Mouse (Mus musculus): ENCODE results near the gene Padi3. TPM values are rescaled to one million over a fixed set of nuclear protein-coding genes. Genes with fewer than 3 reads are reported as not detected.
A peak's percentile ranks its signal among the peaks of the same experiment; 100 is the strongest.

The Padi3 gene
- polyA plus RNA-seq, 1 experiment: 0.03 TPM

DNA sequence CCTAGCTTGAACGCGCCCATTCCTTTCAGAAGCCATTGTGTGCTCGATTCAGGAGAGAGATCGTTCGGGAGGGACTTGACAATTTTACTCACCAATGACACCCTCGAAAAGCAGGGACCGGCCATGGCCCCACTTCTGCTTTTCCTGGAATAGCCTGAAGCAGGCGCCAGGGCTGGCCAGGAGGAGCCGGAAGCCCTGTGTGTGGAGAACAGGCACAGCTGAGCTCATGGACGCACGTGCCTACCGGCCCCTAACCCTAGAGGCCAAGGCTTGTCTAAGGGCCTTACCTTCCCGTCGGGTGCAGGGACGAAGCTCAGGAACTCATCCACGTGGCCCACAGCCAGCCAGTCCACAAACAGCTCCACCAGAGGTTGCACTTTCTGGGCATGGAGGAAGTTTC lies 19.4 kb downstream of the Padi3 start:
- DNase-seq: no peak
- no peaks in the 10 kb centered on the region for H3K4me1 ChIP-seq (ENCODE audit: control insufficient read depth, insufficient read depth, low read length)
- no peak overlapping the region for H3K27ac ChIP-seq (ENCODE audit: insufficient read depth, low read depth, low read length)
- TF ChIP-seq POLR2A (IDR thresholded peaks at IDR 0.05; ENCODE audit: low read depth, low read length) (no peak), CTCF (conservative IDR thresholded peaks at IDR 0.05; ENCODE audit: insufficient read depth, insufficient read length, low read depth, low read length) (no peak)
- no peaks in the 10 kb centered on the region for H3K27me3 ChIP-seq (replicated peaks; ENCODE audit: control insufficient read depth, insufficient read depth, low read length)
- H3K4me3 ChIP-seq (ENCODE audit: insufficient read depth, low read depth, low read length): no peak overlapping the region
- no peaks in the 10 kb centered on the region for H3K36me3 ChIP-seq (ENCODE audit: control insufficient read depth, insufficient read depth, low read length)
- 79% methylated on average over 16 of the region's 16 CpGs for WGBS

GRCm38 (mm10) chr4:140789983-140790382 lies 20.5 kb downstream of the Padi3 start:
- no peak for DNase-seq
- H3K4me1 ChIP-seq (ENCODE audit: control insufficient read depth, insufficient read depth, low read length): no peaks in the 10 kb centered on the region
- WGBS: 55% methylated on average over 4 of the region's 4 CpGs
- H3K36me3 ChIP-seq (ENCODE audit: control insufficient read depth, insufficient read depth, low read length): no peaks in the 10 kb centered on the region
- no peak overlapping the region for H3K27ac ChIP-seq (ENCODE audit: insufficient read depth, low read depth, low read length)
- no peaks in the 10 kb centered on the region for H3K27me3 ChIP-seq (replicated peaks; ENCODE audit: control insufficient read depth, insufficient read depth, low read length)
- no peak overlapping the region for H3K4me3 ChIP-seq (ENCODE audit: insufficient read depth, low read depth, low read length)
- TF ChIP-seq POLR2A (IDR thresholded peaks at IDR 0.05; ENCODE audit: low read depth, low read length) (no peak), CTCF (conservative IDR thresholded peaks at IDR 0.05; ENCODE audit: insufficient read depth, insufficient read length, low read depth, low read length) (no peak)

DNA sequence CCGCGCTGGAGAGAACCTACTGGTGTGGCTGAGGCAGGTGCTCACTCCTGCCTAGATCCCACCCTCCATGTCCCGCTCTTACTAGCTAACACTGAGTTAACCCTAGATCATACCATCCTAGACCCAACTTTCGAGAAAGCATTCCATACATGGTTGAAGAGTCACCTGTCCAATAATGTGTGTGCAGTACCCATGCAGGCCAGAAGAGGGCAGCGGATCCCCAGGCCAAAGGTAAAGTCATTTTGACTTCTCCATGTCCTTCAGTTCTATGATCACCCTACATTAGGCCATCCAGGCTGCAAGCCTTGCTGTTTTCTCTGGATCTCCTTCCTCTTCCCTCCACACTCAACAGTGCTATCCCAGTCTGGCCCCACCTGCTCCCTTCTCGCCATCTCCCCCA lies 21.5 kb downstream of the Padi3 start:
- no peak for TF ChIP-seq POLR2A (IDR thresholded peaks at IDR 0.05; ENCODE audit: low read depth, low read length)
- peak; percentile 87 for TF ChIP-seq CTCF (conservative IDR thresholded peaks at IDR 0.05; ENCODE audit: insufficient read depth, insufficient read length, low read depth, low read length)
- peak; percentile 67 for DNase-seq
- no peak overlapping the region for H3K4me3 ChIP-seq (ENCODE audit: insufficient read depth, low read depth, low read length)
- H3K4me1 ChIP-seq (ENCODE audit: control insufficient read depth, insufficient read depth, low read length): no peaks in the 10 kb centered on the region
- no peaks in the 10 kb centered on the region for H3K27me3 ChIP-seq (replicated peaks; ENCODE audit: control insufficient read depth, insufficient read depth, low read length)
- no peak overlapping the region for H3K27ac ChIP-seq (ENCODE audit: insufficient read depth, low read depth, low read length)
- H3K36me3 ChIP-seq (ENCODE audit: control insufficient read depth, insufficient read depth, low read length): no peaks in the 10 kb centered on the region
- 51% methylated on average over 6 of the region's 6 CpGs for WGBS

GRCm38 (mm10) chr4:140788264-140788663 lies 22.2 kb downstream of the Padi3 start:
- TF ChIP-seq POLR2A (IDR thresholded peaks at IDR 0.05; ENCODE audit: low read depth, low read length) (no peak), CTCF (conservative IDR thresholded peaks at IDR 0.05; ENCODE audit: insufficient read depth, insufficient read length, low read depth, low read length) (no peak)

DNA sequence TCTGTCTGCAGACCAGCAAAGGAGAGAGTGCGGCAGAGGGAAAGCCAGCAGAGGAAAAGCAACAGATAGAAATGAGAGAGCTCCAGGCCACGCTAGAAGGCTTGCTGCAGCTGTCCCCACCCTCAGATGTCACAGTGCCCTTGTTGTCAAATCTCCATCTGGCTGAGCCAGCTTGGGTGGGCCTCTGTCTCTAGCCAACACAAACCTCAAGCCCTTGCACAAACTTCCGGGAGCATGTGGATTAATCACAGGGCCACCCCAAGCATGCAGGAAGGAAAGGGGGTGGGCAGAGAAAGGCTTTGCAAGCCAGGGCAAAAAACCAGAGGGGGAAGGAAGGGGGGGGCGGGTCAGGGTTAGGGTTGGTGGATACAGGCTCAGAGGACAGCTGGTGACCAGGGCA lies 23.0 kb downstream of the Padi3 start:
- Histone ChIP-seq H3K27ac (ENCODE audit: insufficient read depth, low read depth, low read length) (no peak overlapping the region), H3K27me3 (replicated peaks; ENCODE audit: control insufficient read depth, insufficient read depth, low read length) (no peaks in the 10 kb centered on the region), H3K36me3 (ENCODE audit: control insufficient read depth, insufficient read depth, low read length) (no peaks in the 10 kb centered on the region), H3K4me1 (ENCODE audit: control insufficient read depth, insufficient read depth, low read length) (no peaks in the 10 kb centered on the region), H3K4me3 (ENCODE audit: insufficient read depth, low read depth, low read length) (no peak overlapping the region)
- no peak for TF ChIP-seq CTCF (conservative IDR thresholded peaks at IDR 0.05; ENCODE audit: insufficient read depth, insufficient read length, low read depth, low read length)
- no peak for TF ChIP-seq POLR2A (IDR thresholded peaks at IDR 0.05; ENCODE audit: low read depth, low read length)
- DNase-seq: peak; percentile 64
- 52% methylated on average over 4 of the region's 4 CpGs for WGBS

More at GRCm38 (mm10) chr4:140788264-140788663, 22.2 kb downstream of the Padi3 start:
- DNase-seq: no peak
- Histone ChIP-seq H3K27ac (ENCODE audit: insufficient read depth, low read depth, low read length) (no peak overlapping the region), H3K36me3 (ENCODE audit: control insufficient read depth, insufficient read depth, low read length) (no peaks in the 10 kb centered on the region), H3K27me3 (replicated peaks; ENCODE audit: control insufficient read depth, insufficient read depth, low read length) (no peaks in the 10 kb centered on the region), H3K4me3 (ENCODE audit: insufficient read depth, low read depth, low read length) (no peak overlapping the region), H3K4me1 (ENCODE audit: control insufficient read depth, insufficient read depth, low read length) (no peaks in the 10 kb centered on the region)
- 82% methylated on average over 6 of the region's 6 CpGs for WGBS

- WGBS: 73% methylated on average over 5 of the region's 5 CpGs
- no peaks in the 10 kb centered on the region for H3K36me3 ChIP-seq (ENCODE audit: control insufficient read depth, insufficient read depth, low read length)
These were observed 25.2 kb downstream of the Padi3 start for GRCm38 (mm10) chr4:140785217-140785616.

GRCm38 (mm10) chr4:140784292-140784945 lies 26.0 kb downstream of the Padi3 start:
- Histone ChIP-seq H3K36me3 (ENCODE audit: control insufficient read depth, insufficient read depth, low read length) (no peaks in the 10 kb centered on the region), H3K27ac (ENCODE audit: insufficient read depth, low read depth, low read length) (no peak overlapping the region), H3K27me3 (replicated peaks; ENCODE audit: control insufficient read depth, insufficient read depth, low read length) (no peaks in the 10 kb centered on the region), H3K4me3 (ENCODE audit: insufficient read depth, low read depth, low read length) (no peak overlapping the region), H3K4me1 (ENCODE audit: control insufficient read depth, insufficient read depth, low read length) (no peaks in the 10 kb centered on the region)
- TF ChIP-seq POLR2A (IDR thresholded peaks at IDR 0.05; ENCODE audit: low read depth, low read length) (no peak), CTCF (conservative IDR thresholded peaks at IDR 0.05; ENCODE audit: insufficient read depth, insufficient read length, low read depth, low read length) (no peak)
- no peak for DNase-seq
- WGBS: 97% methylated on average over 9 of the region's 9 CpGs

More at GRCm38 (mm10) chr4:140785217-140785616, 25.2 kb downstream of the Padi3 start:
- H3K4me1 ChIP-seq (ENCODE audit: control insufficient read depth, insufficient read depth, low read length): no peaks in the 10 kb centered on the region
- H3K27ac ChIP-seq (ENCODE audit: insufficient read depth, low read depth, low read length): no peak overlapping the region
- DNase-seq: no peak
- H3K4me3 ChIP-seq (ENCODE audit: insufficient read depth, low read depth, low read length): no peak overlapping the region
- TF ChIP-seq CTCF (conservative IDR thresholded peaks at IDR 0.05; ENCODE audit: insufficient read depth, insufficient read length, low read depth, low read length): no peak
- TF ChIP-seq POLR2A (IDR thresholded peaks at IDR 0.05; ENCODE audit: low read depth, low read length): no peak
- no peaks in the 10 kb centered on the region for H3K27me3 ChIP-seq (replicated peaks; ENCODE audit: control insufficient read depth, insufficient read depth, low read length)
